In genomic region chr14:54239002-54239736, GRCm38 (mm10) we compare ENCODE assay signal across 8 mouse cellular contexts. TPM values are rescaled to one million over a fixed set of nuclear protein-coding genes. Genes with fewer than 3 reads are reported as not detected.
A peak's percentile ranks its signal among the peaks of the same experiment; 100 is the strongest.
DNase-seq lines count a peak whose midpoint lies in the region; ATAC-seq and TF ChIP-seq lines count a peak whose summit lies in the region.

No protein-coding gene starts in this region.

- H3K9me3 ChIP-seq in kidney, embryonic 14.5 days (ENCODE audit: control insufficient read depth, low read length), result no peaks in the 10 kb centered on the region
- no peaks in the 10 kb centered on the region for H3K9me3 ChIP-seq in liver, embryonic 11.5 days (ENCODE audit: control insufficient read depth, low read length)
- H3K9me3 ChIP-seq in stomach, embryonic 14.5 days (ENCODE audit: control insufficient read depth, low read depth, low read length), result no peaks in the 10 kb centered on the region

- 13% methylated on average over 7 of the region's 7 CpGs for WGBS in kidney, embryonic 14.5 days
- WGBS in liver, embryonic 11.5 days, result 32% methylated on average over 7 of the region's 7 CpGs
- 17% methylated on average over 7 of the region's 7 CpGs for WGBS in stomach, embryonic 14.5 days

- no peaks in the 10 kb centered on the region for H3K27me3 ChIP-seq in kidney, embryonic 14.5 days (ENCODE audit: control insufficient read depth, insufficient read depth, low read length)
- no peaks in the 10 kb centered on the region for H3K27me3 ChIP-seq in liver, embryonic 11.5 days (replicated peaks; ENCODE audit: control insufficient read depth, insufficient read depth, low read length)
- H3K27me3 ChIP-seq in stomach, embryonic 14.5 days (ENCODE audit: control insufficient read depth, insufficient read depth, low read length), result no peaks in the 10 kb centered on the region

- no peak overlapping the region for H3K27ac ChIP-seq in bone marrow macrophage, adult 2 months (ENCODE audit: insufficient read depth, low read depth, low read length)
- no peak overlapping the region for H3K27ac ChIP-seq in embryonic fibroblast, embryonic 13.5 days (ENCODE audit: insufficient read depth, low read length)
- H3K27ac ChIP-seq in kidney, embryonic 14.5 days (ENCODE audit: low read depth, low read length), result no peak overlapping the region
- H3K27ac ChIP-seq in liver, embryonic 11.5 days (ENCODE audit: low read depth, low read length), result no peak overlapping the region
- no peak overlapping the region for H3K27ac ChIP-seq in stomach, embryonic 14.5 days (ENCODE audit: low read length)

- no peak overlapping the region for H3K4me2 ChIP-seq in kidney, embryonic 14.5 days (replicated peaks; ENCODE audit: low read depth, low read length)
- no peak overlapping the region for H3K4me2 ChIP-seq in liver, embryonic 11.5 days
- H3K4me2 ChIP-seq in stomach, embryonic 14.5 days (replicated peaks; ENCODE audit: low read depth, low read length), result no peak overlapping the region

- 0 out of 2 replicates have a peak, but pooled peaks have one; percentile 57 for ATAC-seq in kidney, embryonic 14.5 days (ENCODE audit: low FRiP score, low TSS enrichment)
- 0 out of 2 replicates have a peak, but pooled peaks have one; percentile 55 for ATAC-seq in liver, embryonic 11.5 days (replicated peaks; ENCODE audit: low FRiP score)
- ATAC-seq in stomach, embryonic 14.5 days (ENCODE audit: insufficient number of reproducible peaks, insufficient read depth, low FRiP score, low read depth), result peak; percentile 66; the same call in 1 of the 2 replicates

- peak; percentile 93 for DNase-seq in CD4-positive, CD25-positive, alpha-beta regulatory T cell, adult 2 months (ENCODE audit: low read depth, low spot score)
- DNase-seq in heart, adult 9 months (ENCODE audit: low spot score in 2 of 2), result peak; percentile 60 to 75
- DNase-seq in liver, embryonic 11.5 days (ENCODE audit: low spot score), result peak; percentile 67
- peak; percentile 78 to 88 for DNase-seq in natural killer cell, adult 2 months (ENCODE audit: low spot score in 2 of 2)

- no peak overlapping the region for H3K9ac ChIP-seq in kidney, embryonic 14.5 days (ENCODE audit: low read depth, low read length)
- H3K9ac ChIP-seq in liver, embryonic 11.5 days (ENCODE audit: low read depth, low read length), result no peak overlapping the region
- H3K9ac ChIP-seq in stomach, embryonic 14.5 days (replicated peaks; ENCODE audit: low read depth, low read length), result no peak overlapping the region

- no peak for TF ChIP-seq POLR2A in bone marrow macrophage, adult 2 months (IDR thresholded peaks at IDR 0.05; ENCODE audit: borderline replicate concordance, low read depth, low read length)
- TF ChIP-seq POLR2A in embryonic fibroblast, embryonic 13.5 days (IDR thresholded peaks at IDR 0.05; ENCODE audit: low read depth, low read length), result no peak

- no peaks in the 10 kb centered on the region for H3K4me1 ChIP-seq in bone marrow macrophage, adult 2 months (ENCODE audit: control insufficient read depth, insufficient read depth, low read length)
- H3K4me1 ChIP-seq in embryonic fibroblast, embryonic 13.5 days (ENCODE audit: control insufficient read depth, insufficient read depth, low read length), result no peaks in the 10 kb centered on the region
- peaks cover 8% of the 10 kb centered on the region for H3K4me1 ChIP-seq in kidney, embryonic 14.5 days (ENCODE audit: control insufficient read depth, insufficient read depth, low read length)
- H3K4me1 ChIP-seq in liver, embryonic 11.5 days (replicated peaks; ENCODE audit: control insufficient read depth, insufficient read depth, low read length), result 0 out of 2 replicates have a peak, but pooled peaks cover under 1% of the 10 kb centered on the region
- no peaks in the 10 kb centered on the region for H3K4me1 ChIP-seq in stomach, embryonic 14.5 days (ENCODE audit: control insufficient read depth, insufficient read depth, low read length)

- H3K4me3 ChIP-seq in bone marrow macrophage, adult 2 months (ENCODE audit: insufficient read depth, low read length), result no peak overlapping the region
- no peak overlapping the region for H3K4me3 ChIP-seq in embryonic fibroblast, embryonic 13.5 days (ENCODE audit: insufficient read depth, low read length)
- H3K4me3 ChIP-seq in kidney, embryonic 14.5 days (ENCODE audit: low read length), result no peak overlapping the region
- H3K4me3 ChIP-seq in liver, embryonic 11.5 days (ENCODE audit: low read depth, low read length), result no peak overlapping the region
- H3K4me3 ChIP-seq in stomach, embryonic 14.5 days (ENCODE audit: low read depth, low read length), result no peak overlapping the region

- peaks cover 54% of the 10 kb centered on the region for H3K36me3 ChIP-seq in kidney, embryonic 14.5 days (ENCODE audit: control insufficient read depth, insufficient read depth, low read length)
- peaks cover 34% of the 10 kb centered on the region for H3K36me3 ChIP-seq in liver, embryonic 11.5 days (ENCODE audit: control insufficient read depth, insufficient read depth, low read length)
- H3K36me3 ChIP-seq in stomach, embryonic 14.5 days (ENCODE audit: control insufficient read depth, insufficient read depth, low read length), result peaks cover 40% of the 10 kb centered on the region

- peak; percentile 51 for TF ChIP-seq CTCF in bone marrow macrophage, adult 2 months (IDR thresholded peaks at IDR 0.05; ENCODE audit: low read depth, low read length)
- TF ChIP-seq CTCF in embryonic fibroblast, embryonic 13.5 days (IDR thresholded peaks at IDR 0.05; ENCODE audit: borderline replicate concordance, insufficient read depth, low read length), result peak; percentile 92; the same call in 1 of the 2 replicates

RNA-seq across cellular contexts. Expression of gene Dad1, which starts 14.7 kb away (rescaled TPM):
- 121 and 130 TPM in 2 replicates for polyA plus RNA-seq in bone marrow macrophage, adult 2 months (2012; ENCODE audit: insufficient read depth, insufficient read length, missing spikeins)
- 162 and 179 TPM in 2 replicates for polyA plus RNA-seq in embryonic fibroblast, embryonic 13.5 days (2011; ENCODE audit: insufficient read length, low read depth, missing spikeins)
- polyA plus RNA-seq in kidney, embryonic 14.5 days (2014; fragmentation: Nextera tagmentation; extraction: Ambion mirVana), result 431 and 487 TPM in 2 replicates
- polyA plus RNA-seq in liver, embryonic 11.5 days (2014; fragmentation: Nextera tagmentation; extraction: Ambion mirVana), result 309 and 312 TPM in 2 replicates
- polyA plus RNA-seq in stomach, embryonic 14.5 days (2014; fragmentation: Nextera tagmentation; extraction: Ambion mirVana), result 400 and 406 TPM in 2 replicates

RNA-seq across cellular contexts. Expression of gene Abhd4, which starts 14.8 kb away (rescaled TPM):
- polyA plus RNA-seq in bone marrow macrophage, adult 2 months (2012; ENCODE audit: insufficient read depth, insufficient read length, missing spikeins), result 75.4 and 82.0 TPM in 2 replicates
- polyA plus RNA-seq in embryonic fibroblast, embryonic 13.5 days (2011; ENCODE audit: insufficient read length, low read depth, missing spikeins), result 74.6 and 86.4 TPM in 2 replicates
- polyA plus RNA-seq in kidney, embryonic 14.5 days (2014; fragmentation: Nextera tagmentation; extraction: Ambion mirVana), result 50.3 and 62.5 TPM in 2 replicates
- 27.6 and 28.2 TPM in 2 replicates for polyA plus RNA-seq in liver, embryonic 11.5 days (2014; fragmentation: Nextera tagmentation; extraction: Ambion mirVana)
- 52.2 and 54.3 TPM in 2 replicates for polyA plus RNA-seq in stomach, embryonic 14.5 days (2014; fragmentation: Nextera tagmentation; extraction: Ambion mirVana)

RNA-seq across cellular contexts. Expression of gene Olfr49, which starts 45.6 kb away (rescaled TPM):
- polyA plus RNA-seq in bone marrow macrophage, adult 2 months (2012; ENCODE audit: insufficient read depth, insufficient read length, missing spikeins), result not detected in 2 replicates
- not detected in 2 replicates for polyA plus RNA-seq in embryonic fibroblast, embryonic 13.5 days (2011; ENCODE audit: insufficient read length, low read depth, missing spikeins)
- polyA plus RNA-seq in kidney, embryonic 14.5 days (2014; fragmentation: Nextera tagmentation; extraction: Ambion mirVana), result not detected in 2 replicates
- not detected in 2 replicates for polyA plus RNA-seq in liver, embryonic 11.5 days (2014; fragmentation: Nextera tagmentation; extraction: Ambion mirVana)
- not detected in 2 replicates for polyA plus RNA-seq in stomach, embryonic 14.5 days (2014; fragmentation: Nextera tagmentation; extraction: Ambion mirVana)
